Mouse (Mus musculus): ENCODE results near the gene Ass1.
"Not testable (repeated sequence)": the region's sequence is repeated elsewhere in the genome, so short reads cannot be mapped to it uniquely, and the experiment has no call there.

Gene Ass1

DNA sequence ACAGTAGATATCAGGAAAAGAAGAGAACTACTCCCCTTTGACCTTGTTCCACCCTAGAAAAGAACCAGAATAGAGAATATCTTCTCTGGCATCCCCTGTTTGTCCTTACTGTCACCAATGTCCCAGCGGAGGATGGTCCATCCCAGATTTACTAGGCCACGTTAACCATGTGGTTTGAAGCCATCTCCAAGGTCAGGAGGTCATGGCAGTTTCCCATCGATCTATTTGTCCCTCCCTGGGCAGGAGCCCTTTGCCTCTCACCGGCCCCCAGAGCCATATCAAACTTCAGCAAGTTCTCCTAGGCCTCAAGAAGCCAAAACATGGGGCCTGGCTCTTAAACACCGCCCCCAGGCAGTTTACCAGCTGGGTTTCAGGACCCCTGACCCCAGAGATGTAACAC is 60.2 kb downstream of the Ass1 start:
- no peak for DNase-seq (ENCODE audit: low read depth, low spot score)

DNA sequence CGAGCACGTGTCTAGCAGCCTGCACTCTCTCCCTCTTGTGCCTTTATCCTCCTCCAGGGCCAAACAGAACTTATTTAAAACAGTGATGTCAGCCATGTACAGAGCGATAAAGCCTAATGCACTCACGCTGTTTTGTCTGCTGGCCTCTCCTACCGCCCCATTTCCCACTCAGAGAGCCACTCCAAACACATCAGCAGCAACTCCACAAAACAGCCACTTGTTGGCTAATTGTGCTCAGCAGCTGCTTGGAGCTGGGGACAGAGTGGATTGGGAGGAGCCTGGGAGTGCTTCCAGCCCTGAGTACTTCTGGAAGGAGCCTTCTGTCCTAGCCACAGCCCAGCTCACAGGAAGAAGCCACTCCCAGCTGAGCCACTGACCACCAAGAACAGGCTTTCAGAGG is 67.0 kb downstream of the Ass1 start:
- no peak for DNase-seq (ENCODE audit: low read depth, low spot score)

DNA sequence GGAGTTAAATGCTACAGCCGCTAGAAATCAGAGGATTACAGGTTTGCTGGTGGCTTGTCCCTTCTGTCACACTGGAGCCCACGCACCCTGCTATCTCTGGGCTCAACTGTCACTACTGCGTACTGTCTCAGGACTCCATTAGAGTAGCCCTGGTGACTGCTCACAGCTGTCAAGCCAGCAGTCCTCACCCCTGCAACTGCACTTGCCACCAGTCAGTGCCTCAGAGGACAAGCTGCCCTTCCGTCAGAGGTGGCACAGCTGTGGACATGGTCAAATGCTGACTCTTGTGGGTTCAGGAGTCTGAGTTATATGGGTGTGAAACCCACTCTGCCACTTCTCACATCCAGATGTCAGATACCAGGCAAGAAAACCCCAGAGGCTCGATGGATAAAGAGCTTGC is 68.7 kb downstream of the Ass1 start:
- DNase-seq (ENCODE audit: low read depth, low spot score): no peak

DNA sequence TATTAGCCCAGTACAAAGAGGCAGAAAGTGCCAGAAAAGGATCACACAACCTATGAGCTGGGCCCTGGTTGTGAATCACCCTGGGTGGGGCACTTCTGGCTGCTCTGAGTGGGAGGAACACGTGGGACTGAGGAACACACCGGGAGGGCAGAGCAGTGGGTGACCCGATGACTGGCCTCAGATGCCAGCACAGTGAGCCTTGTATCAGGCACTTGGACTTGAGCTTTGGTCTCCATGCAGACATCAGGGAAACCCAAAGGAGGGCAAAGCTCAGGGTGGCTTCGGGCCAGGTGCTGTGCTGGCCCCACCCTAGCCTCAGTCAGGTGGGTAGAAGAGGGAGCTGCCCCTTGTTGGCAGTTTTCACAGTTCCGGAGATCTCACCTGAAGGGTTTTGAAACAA is 71.6 kb downstream of the Ass1 start:
- no peak for DNase-seq (ENCODE audit: low read depth, low spot score)

DNA sequence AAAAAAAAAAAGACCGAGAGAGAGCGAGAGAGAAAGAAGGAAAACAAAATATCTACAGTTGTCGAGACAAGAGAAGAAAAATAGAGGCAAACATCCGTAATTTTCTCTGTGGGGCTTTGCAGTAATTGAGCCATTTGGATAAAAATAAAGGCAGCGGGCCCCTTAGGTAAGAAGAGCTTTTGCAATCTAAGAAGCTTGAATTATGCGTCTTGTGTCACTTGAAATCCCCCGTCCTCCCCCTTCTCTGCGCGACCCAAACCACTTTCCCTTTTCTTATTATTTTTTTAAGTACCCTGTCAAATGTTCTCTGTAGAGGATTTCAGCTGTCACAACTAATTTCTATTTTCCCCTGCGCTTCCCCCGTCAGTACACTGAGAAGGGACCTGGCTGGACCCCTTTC is 77.7 kb downstream of the Ass1 start:
- no peak for DNase-seq (ENCODE audit: low read depth, low spot score)

DNA sequence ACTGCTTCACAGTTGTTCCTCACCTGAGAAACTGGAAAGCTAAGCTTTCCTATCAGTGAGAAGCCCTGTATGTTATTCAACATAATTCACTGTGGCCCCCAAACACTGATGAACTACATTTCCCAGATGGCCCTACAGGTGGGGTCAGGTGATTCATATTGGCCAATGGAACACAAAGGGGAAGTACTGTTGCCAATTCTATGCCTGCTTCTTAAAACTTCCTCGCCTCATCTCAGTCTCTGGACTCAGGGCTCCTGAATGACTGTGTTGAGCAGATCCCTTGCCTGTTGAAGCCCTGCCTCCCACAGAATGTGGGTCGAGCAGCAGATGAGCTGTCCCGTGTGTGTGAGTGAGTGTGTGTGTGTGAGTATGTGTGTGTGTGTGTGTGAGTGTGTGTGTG is 80.5 kb downstream of the Ass1 start:
- DNase-seq (ENCODE audit: low read depth, low spot score): peak; percentile 72

DNA sequence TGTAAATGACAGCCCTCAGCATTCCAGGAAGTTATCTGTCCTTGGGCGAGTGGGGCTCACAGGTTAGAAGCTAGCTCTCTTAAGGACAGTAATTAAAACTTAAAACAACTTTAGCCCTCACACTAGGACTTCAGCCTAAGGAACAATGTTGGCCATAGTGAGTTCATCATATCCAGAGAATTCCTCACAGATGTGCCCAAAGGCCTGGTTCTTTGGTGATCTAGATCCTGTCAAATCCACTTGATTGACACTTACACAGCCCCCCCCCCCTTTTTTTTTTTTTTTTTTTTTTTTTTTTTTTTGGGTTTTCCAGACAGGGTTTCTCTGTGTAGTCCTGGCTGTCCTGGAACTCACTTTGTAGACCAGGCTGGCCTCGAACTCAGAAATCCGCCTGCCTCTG is 81.3 kb downstream of the Ass1 start:
- DNase-seq (ENCODE audit: low read depth, low spot score): not testable (repeated sequence)

DNA sequence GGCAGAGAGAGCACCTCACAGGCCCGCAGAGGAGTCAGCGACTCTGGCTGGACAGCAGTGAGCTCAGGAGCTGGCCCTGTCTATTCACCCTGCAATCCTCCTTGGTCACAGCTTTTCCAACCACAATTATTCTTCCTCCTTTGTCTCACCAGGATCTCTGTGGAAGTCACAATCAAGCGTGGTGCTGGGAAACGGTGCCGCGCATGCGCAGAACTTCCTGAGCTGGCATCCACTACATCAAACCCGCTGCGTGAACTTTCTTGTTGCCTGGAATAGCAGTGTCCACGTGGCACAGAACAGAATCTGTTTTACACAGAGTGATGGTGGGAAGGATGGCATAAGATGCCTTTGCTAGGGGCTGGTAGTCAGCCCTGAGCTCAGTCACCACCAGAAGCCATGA is 82.0 kb downstream of the Ass1 start:
- DNase-seq (ENCODE audit: low read depth, low spot score): peak; percentile 83

DNA sequence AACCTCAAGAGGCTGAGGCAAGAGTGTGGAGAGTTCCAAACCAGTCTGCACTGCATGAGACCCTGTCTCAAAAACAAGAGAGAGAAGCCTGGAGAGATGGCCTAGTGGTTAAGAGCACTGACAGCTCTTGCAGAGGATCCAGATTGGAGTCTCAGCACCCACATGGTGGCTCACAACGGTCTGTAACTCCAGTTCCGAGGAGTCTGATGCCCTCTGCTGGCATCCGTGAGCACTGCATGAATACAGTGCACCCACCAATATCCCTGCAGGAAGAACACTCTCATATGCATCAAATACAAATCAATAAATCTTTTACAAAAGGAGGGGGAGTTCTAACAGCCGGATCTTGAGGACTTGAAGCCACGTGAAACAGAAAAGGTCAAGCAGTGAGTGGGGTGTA is 84.6 kb downstream of the Ass1 start:
- DNase-seq (ENCODE audit: low read depth, low spot score): peak; percentile 79
